Mouse (Mus musculus) forebrain, embryonic 11.5 days (tissue): ENCODE results near the gene Zdhhc14. TPM values are rescaled to one million over a fixed set of nuclear protein-coding genes. Genes with fewer than 3 reads are reported as not detected.

Experiments
- ATAC-seq: fragments of 200-750 bp; cut with Nextera tagmentation; replicated peaks from 2 replicates; pipeline ENCODE4 v1.8.0; 2017; ENCODE audit warnings: moderate TSS enrichment; ENCODE audit not compliant: low FRiP score
- DNase-seq: peaks from one replicate; pipeline ENCODE4 v3.0.0-alpha.2; 2017; ENCODE audit warnings: low spot score
- H3K27ac ChIP-seq: fragments of 300-500 bp; sonication (generic); 2 replicates; pipeline ENCODE4 v1.5.1; 2014; ENCODE audit warnings: low read depth, low read length
- H3K27me3 ChIP-seq: fragments of 300-500 bp; sonication (generic); 2 replicates; pipeline ENCODE4 v1.6.1; 2014; ENCODE audit warnings: mild to moderate bottlenecking, low read length, mixed read lengths; ENCODE audit not compliant: control insufficient read depth, insufficient read depth
- H3K36me3 ChIP-seq: fragments of 300-500 bp; sonication (generic); 2 replicates; pipeline ENCODE4 v1.6.1; 2014; ENCODE audit warnings: mild to moderate bottlenecking, low read length, moderate library complexity, mixed read lengths; ENCODE audit not compliant: control insufficient read depth, insufficient read depth
- H3K4me1 ChIP-seq: fragments of 300-500 bp; sonication (generic); replicated peaks from 2 replicates; pipeline ENCODE4 v1.6.1; 2014; ENCODE audit warnings: low read length, mixed read lengths; ENCODE audit not compliant: control insufficient read depth, insufficient read depth
- H3K4me2 ChIP-seq: fragments of 300-500 bp; sonication (generic); 2 replicates; pipeline ENCODE4 v1.6.1; 2014; ENCODE audit warnings: low read depth, mild to moderate bottlenecking, low read length, moderate library complexity, mixed read lengths; ENCODE audit not compliant: severe bottlenecking
- H3K4me3 ChIP-seq: fragments of 300-500 bp; sonication (generic); 2 replicates; pipeline ENCODE4 v1.5.1; 2014; ENCODE audit warnings: low read depth, low read length
- H3K9ac ChIP-seq: fragments of 300-500 bp; sonication (generic); 2 replicates; pipeline ENCODE4 v1.6.1; 2014; ENCODE audit warnings: low read length
- H3K9me3 ChIP-seq: fragments of 300-500 bp; sonication (generic); 2 replicates; pipeline ENCODE4 v1.6.1; 2016; ENCODE audit warnings: low read length, mixed read lengths; ENCODE audit not compliant: control insufficient read depth
- WGBS: fragments of 180-500 bp; shearing (Covaris S2); extraction: QIAGEN DNeasy Blood & Tissue Kit; methylation state at CpG from one replicate; pipeline ENCODE4 v1.1.7; 2014; 5-methylcytosine and 5-hydroxymethylcytosine counted together
- polyA plus RNA-seq: library from polyadenylated mRNA; unstranded; fragments of >200 nt; fragmentation: Nextera tagmentation; extraction: Ambion mirVana; gene quantifications from 2 replicates; pipeline ENCODE4 v1.2.1, GENCODE M21; 2014

The Zdhhc14 gene
- polyA plus RNA-seq, result 2.3 and 2.4 TPM in 2 replicates

DNA sequence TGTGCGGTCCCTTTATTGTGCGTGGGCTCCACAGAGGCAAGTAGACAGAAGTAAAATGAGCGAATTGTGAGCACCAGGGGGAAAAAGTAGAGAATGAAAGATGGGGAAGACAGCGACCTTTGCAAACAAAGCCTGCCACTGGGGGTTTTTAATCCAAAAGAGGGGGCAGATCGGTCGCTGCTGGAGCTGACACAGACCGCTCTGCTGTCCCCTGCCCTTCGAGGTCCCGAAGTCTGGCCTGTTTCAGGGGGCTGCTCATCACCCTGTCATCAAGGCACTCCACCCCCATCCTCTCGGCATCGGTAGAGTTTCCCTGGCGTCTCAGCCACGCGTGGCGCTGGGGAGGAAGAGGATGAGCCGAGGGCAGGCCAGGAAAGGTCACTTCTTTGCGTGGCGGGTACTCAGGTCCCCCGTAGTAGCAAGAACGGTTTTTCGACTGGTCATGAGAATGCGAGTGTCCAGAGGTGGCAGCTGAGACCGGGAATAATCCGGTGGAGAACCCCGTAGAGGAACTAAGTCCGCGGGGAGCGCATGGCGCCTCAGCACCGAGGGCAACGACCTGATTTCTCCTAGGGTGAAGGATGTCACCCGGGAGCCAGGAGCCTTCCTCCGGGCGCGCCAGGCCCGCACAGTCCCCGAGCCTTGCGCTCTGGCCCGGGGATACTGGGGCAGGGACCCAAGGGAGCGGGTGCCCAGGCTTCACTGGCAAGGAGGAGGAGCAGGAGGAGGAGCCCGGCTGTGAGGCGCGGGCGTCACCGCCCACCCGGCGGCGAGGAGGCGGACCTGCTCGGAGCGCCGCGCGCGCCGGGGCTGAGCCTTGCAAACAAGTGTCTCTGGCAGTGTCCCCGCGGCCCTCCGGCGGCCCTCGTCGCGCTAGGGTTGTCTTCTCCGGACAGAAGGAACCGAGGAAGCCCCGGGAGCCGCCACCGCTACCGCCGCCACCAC is at the start of gene Zdhhc14:
Gene Zdhhc14, plus strand, starts transcription at position 757 of the 945 bp plus-strand sequence.
- Histone ChIP-seq H3K4me1 (peaks cover 5% of the 10 kb centered on the region; the same call in 1 of the 2 replicates), H3K4me2 (peak within 1 kb of the TSS; percentile 98), H3K27me3 (peaks cover 12% of the 10 kb centered on the region), H3K27ac (peak within 1 kb of the TSS; percentile 88), H3K4me3 (peak within 1 kb of the TSS; percentile 70), H3K9me3 (no peaks in the 10 kb centered on the region), H3K9ac (peak within 1 kb of the TSS; percentile 76), H3K36me3 (no peaks in the 10 kb centered on the region)
- 0% methylated on average over 69 of the region's 70 CpGs for WGBS
- ATAC-seq (peak; percentile 91), DNase-seq (peak; percentile 92)

- H3K4me2 ChIP-seq, result no peak overlapping the region
- no peaks in the 10 kb centered on the region for H3K9me3 ChIP-seq
- WGBS, result 73% methylated on average over 3 of the region's 3 CpGs
- H3K4me3 ChIP-seq, result no peak overlapping the region
- no peak for DNase-seq
- no peak overlapping the region for H3K9ac ChIP-seq
- H3K4me1 ChIP-seq, result no peaks in the 10 kb centered on the region
- no peak overlapping the region for H3K27ac ChIP-seq
- no peak for ATAC-seq
- no peaks in the 10 kb centered on the region for H3K36me3 ChIP-seq
- no peaks in the 10 kb centered on the region for H3K27me3 ChIP-seq
Observed at GRCm38 (mm10) chr17:5443260-5443659, 49.1 kb upstream of the Zdhhc14 start.

DNA sequence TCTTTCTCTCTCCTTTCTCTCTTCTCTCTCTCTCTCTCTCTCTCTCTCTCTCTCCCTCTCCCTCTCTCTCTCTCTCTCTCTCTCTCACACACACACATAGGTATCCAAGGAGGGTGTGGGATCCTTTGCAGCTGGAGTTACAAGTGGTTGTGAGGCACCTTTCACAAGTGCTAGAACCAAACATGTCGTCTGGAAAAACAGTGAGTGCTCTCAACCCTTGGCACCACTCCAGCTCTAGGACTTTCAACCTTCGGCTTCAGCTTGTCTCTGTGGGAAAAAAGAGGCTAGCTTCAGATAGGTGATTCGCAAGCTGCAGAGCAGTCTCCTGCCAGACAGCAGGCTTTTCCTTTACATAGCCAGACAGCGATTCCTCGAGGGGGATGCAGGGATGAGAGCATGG is 48.6 kb upstream of the Zdhhc14 start:
- no peak for ATAC-seq
- no peak for DNase-seq

GRCm38 (mm10) chr17:5453657-5454056 is 38.7 kb upstream of the Zdhhc14 start:
- no peak overlapping the region for H3K9ac ChIP-seq
- no peaks in the 10 kb centered on the region for H3K9me3 ChIP-seq

More for the DNA sequence above, 48.6 kb upstream of the Zdhhc14 start:
- H3K27me3 ChIP-seq, result no peaks in the 10 kb centered on the region
- WGBS, result 71% methylated on average over 5 of the region's 5 CpGs
- H3K4me3 ChIP-seq, result no peak overlapping the region
- H3K4me1 ChIP-seq, result no peaks in the 10 kb centered on the region
- H3K4me2 ChIP-seq, result no peak overlapping the region
- no peaks in the 10 kb centered on the region for H3K36me3 ChIP-seq
- no peaks in the 10 kb centered on the region for H3K9me3 ChIP-seq
- no peak overlapping the region for H3K27ac ChIP-seq
- H3K9ac ChIP-seq, result no peak overlapping the region

GRCm38 (mm10) chr17:5463912-5464311 is 28.4 kb upstream of the Zdhhc14 start:
- ATAC-seq (no peak), DNase-seq (no peak)
- WGBS, result 83% methylated on average over 2 of the region's 2 CpGs
- H3K4me2 ChIP-seq, result no peak overlapping the region
- H3K9me3 ChIP-seq, result no peaks in the 10 kb centered on the region
- no peaks in the 10 kb centered on the region for H3K36me3 ChIP-seq
- no peak overlapping the region for H3K27ac ChIP-seq
- H3K27me3 ChIP-seq, result no peaks in the 10 kb centered on the region
- H3K9ac ChIP-seq, result no peak overlapping the region
- no peak overlapping the region for H3K4me3 ChIP-seq
- H3K4me1 ChIP-seq, result no peaks in the 10 kb centered on the region

More at GRCm38 (mm10) chr17:5453657-5454056, 38.7 kb upstream of the Zdhhc14 start:
- no peak overlapping the region for H3K4me3 ChIP-seq
- no peaks in the 10 kb centered on the region for H3K36me3 ChIP-seq
- no peaks in the 10 kb centered on the region for H3K4me1 ChIP-seq
- no peaks in the 10 kb centered on the region for H3K27me3 ChIP-seq
- DNase-seq (no peak), ATAC-seq (no peak)
- no peak overlapping the region for H3K4me2 ChIP-seq
- WGBS, result 88% methylated on average over 4 of the region's 4 CpGs
- H3K27ac ChIP-seq, result no peak overlapping the region

DNA sequence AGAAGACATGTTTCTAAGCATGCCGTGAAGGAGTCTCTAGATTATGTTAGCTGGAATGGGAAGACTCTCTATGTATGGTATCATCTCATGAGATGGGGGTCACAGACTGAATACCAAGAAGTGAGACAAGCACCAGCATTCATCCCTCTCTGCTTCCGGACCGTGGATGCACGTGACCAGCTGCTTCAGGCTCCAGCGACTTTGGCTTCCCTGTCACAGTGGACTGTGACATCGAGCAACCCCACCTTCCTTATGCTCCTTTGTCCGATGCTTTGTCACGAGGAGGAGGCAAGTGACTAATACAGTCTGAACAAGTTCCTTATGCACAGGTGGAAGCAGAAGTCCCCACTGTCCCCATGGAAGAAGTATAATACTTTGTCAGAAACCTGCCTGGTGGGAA is 25.6 kb upstream of the Zdhhc14 start:
- Histone ChIP-seq H3K9ac (no peak overlapping the region), H3K27me3 (no peaks in the 10 kb centered on the region), H3K4me2 (no peak overlapping the region), H3K9me3 (no peaks in the 10 kb centered on the region), H3K4me1 (no peaks in the 10 kb centered on the region), H3K4me3 (no peak overlapping the region), H3K27ac (no peak overlapping the region), H3K36me3 (no peaks in the 10 kb centered on the region)
- DNase-seq (no peak), ATAC-seq (no peak)
- 86% methylated on average over 8 of the region's 8 CpGs for WGBS

DNA sequence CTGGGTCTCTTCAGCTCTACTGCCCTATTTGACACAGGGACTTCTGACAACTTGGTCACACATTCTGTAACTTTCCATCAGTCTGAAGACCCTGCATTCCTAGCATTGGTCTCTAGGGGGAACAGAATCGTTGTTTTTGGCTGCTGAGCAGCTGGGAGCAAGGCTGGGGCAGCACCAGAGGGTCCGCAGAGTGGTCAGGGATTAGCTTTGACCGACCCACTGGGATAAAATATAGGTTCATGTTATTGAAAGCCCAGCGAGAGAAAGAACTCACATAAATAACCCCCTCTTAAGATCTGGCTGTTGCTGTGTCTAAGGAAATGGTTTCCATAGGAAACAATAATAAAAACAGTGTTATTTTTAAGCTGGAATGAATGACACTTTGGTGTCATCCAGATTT is 25.2 kb upstream of the Zdhhc14 start:
- no peak overlapping the region for H3K9ac ChIP-seq
- H3K4me2 ChIP-seq, result no peak overlapping the region
- H3K4me3 ChIP-seq, result no peak overlapping the region
- no peak for ATAC-seq
- no peaks in the 10 kb centered on the region for H3K27me3 ChIP-seq
- DNase-seq, result no peak
- no peak overlapping the region for H3K27ac ChIP-seq
- no peaks in the 10 kb centered on the region for H3K4me1 ChIP-seq
- no peaks in the 10 kb centered on the region for H3K36me3 ChIP-seq
- no peaks in the 10 kb centered on the region for H3K9me3 ChIP-seq
- WGBS, result 56% methylated on average over 4 of the region's 4 CpGs

DNA sequence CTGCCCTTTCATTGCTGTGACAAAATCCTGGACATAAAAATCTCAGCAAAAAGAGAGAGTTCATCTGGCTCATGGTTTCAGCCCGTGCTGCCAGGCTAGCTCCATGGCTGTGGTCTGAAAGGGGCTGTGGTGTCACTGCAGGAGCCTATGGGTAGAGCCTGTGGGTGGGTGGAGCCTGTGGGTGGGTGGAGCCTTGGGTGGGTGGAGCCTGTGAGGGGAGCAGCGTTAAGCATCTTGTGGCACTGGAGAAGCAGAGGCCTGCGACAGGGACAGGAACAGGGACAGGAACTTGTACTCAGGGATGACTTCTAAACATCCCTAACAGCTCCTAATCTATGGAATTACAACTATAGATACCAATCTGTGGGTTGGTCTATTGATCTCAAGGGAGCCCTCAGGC is 20.1 kb upstream of the Zdhhc14 start:
- H3K4me3 ChIP-seq, result no peak overlapping the region
- no peak overlapping the region for H3K4me2 ChIP-seq
- ATAC-seq, result no peak
- no peaks in the 10 kb centered on the region for H3K27me3 ChIP-seq
- 57% methylated on average over 3 of the region's 3 CpGs for WGBS
- H3K27ac ChIP-seq, result no peak overlapping the region
- no peaks in the 10 kb centered on the region for H3K4me1 ChIP-seq
- H3K9ac ChIP-seq, result no peak overlapping the region
- no peaks in the 10 kb centered on the region for H3K9me3 ChIP-seq
- no peaks in the 10 kb centered on the region for H3K36me3 ChIP-seq
- no peak for DNase-seq
